Mouse (Mus musculus): ENCODE data around the gene Ndufb4. TPM values are rescaled to one million over a fixed set of nuclear protein-coding genes. Genes with fewer than 3 reads are reported as not detected.

Ndufb4 gene
- polyA plus RNA-seq, 1 experiment from 2014 or later: 71.7 TPM

Other genes with a start within 250 kb of the Ndufb4 start
- 18.2 and 20.4 TPM in 2 replicates for gene Gtf2e1, start 114.7 kb downstream of the Ndufb4 start, polyA plus RNA-seq (2015; fragmentation: Nextera tagmentation; extraction: Ambion mirVana)
- gene Rabl3, start 114.6 kb downstream of the Ndufb4 start, polyA plus RNA-seq (2015; fragmentation: Nextera tagmentation; extraction: Ambion mirVana): 30.6 and 31.1 TPM in 2 replicates
- 1.0 and 1.4 TPM in 2 replicates for gene Hgd, start 74.3 kb downstream of the Ndufb4 start, polyA plus RNA-seq (2015; fragmentation: Nextera tagmentation; extraction: Ambion mirVana)
- gene Fstl1, start 122.4 kb upstream of the Ndufb4 start, polyA plus RNA-seq (2015; fragmentation: Nextera tagmentation; extraction: Ambion mirVana): 232 and 269 TPM in 2 replicates
- gene Gm36028, start 206.7 kb upstream of the Ndufb4 start, polyA plus RNA-seq (2015; fragmentation: Nextera tagmentation; extraction: Ambion mirVana): 0.80 and 1.8 TPM in 2 replicates
- 48.0 and 52.4 TPM in 2 replicates for gene Lrrc58, start 213.9 kb upstream of the Ndufb4 start, polyA plus RNA-seq (2015; fragmentation: Nextera tagmentation; extraction: Ambion mirVana)